Mouse (Mus musculus) hindbrain, embryonic 16.5 days (tissue): ENCODE measurements around the gene C1qtnf7. TPM values are rescaled to one million over a fixed set of nuclear protein-coding genes. Genes with fewer than 3 reads are reported as not detected.
A peak's percentile ranks its signal among the peaks of the same experiment; 100 is the strongest.

Source experiments
- ATAC-seq: fragments of 200-750 bp; cut with Nextera tagmentation; 2 replicates; pipeline ENCODE4 v1.8.0; 2017; ENCODE audit warnings: moderate TSS enrichment, moderate library complexity
- H3K27ac ChIP-seq: fragments of 300-500 bp; sonication (generic); 2 replicates; pipeline ENCODE4 v1.5.1; 2014; ENCODE audit warnings: low read depth, mild to moderate bottlenecking, control low read depth, low read length, moderate library complexity
- H3K27me3 ChIP-seq: fragments of 300-500 bp; sonication (generic); replicated peaks from 2 replicates; pipeline ENCODE4 v1.6.1; 2014; ENCODE audit warnings: low read length; ENCODE audit not compliant: control insufficient read depth, insufficient read depth
- H3K36me3 ChIP-seq: fragments of 300-500 bp; sonication (generic); 2 replicates; pipeline ENCODE4 v1.6.1; 2014; ENCODE audit warnings: mild to moderate bottlenecking, low read length, moderate library complexity, mixed read lengths; ENCODE audit not compliant: control insufficient read depth, insufficient read depth
- H3K4me1 ChIP-seq: fragments of 300-500 bp; sonication (generic); 2 replicates; pipeline ENCODE4 v1.6.1; 2014; ENCODE audit warnings: low read depth, low read length; ENCODE audit not compliant: control insufficient read depth, insufficient read depth
- H3K4me2 ChIP-seq: fragments of 300-500 bp; sonication (generic); 2 replicates; pipeline ENCODE4 v1.6.1; 2014; ENCODE audit warnings: mild to moderate bottlenecking, low read length, control low read depth, moderate library complexity
- H3K4me3 ChIP-seq: fragments of 300-500 bp; sonication (generic); 2 replicates; pipeline ENCODE4 v1.5.1; 2014; ENCODE audit warnings: mild to moderate bottlenecking, low read length, control low read depth, moderate library complexity
- H3K9ac ChIP-seq: fragments of 300-500 bp; sonication (generic); 2 replicates; pipeline ENCODE4 v1.6.1; 2014; ENCODE audit warnings: low read depth, mild to moderate bottlenecking, control low read depth, low read length, moderate library complexity
- H3K9me3 ChIP-seq: fragments of 300-500 bp; sonication (generic); 2 replicates; pipeline ENCODE4 v1.6.1; 2014; ENCODE audit warnings: mild to moderate bottlenecking, low read length, moderate library complexity; ENCODE audit not compliant: control insufficient read depth
- WGBS: fragments of 180-500 bp; shearing (Covaris S2); extraction: QIAGEN DNeasy Blood & Tissue Kit; methylation state at CpG from one replicate; pipeline ENCODE4 v1.1.7; 2014; 5-methylcytosine and 5-hydroxymethylcytosine counted together
- polyA plus RNA-seq: library from polyadenylated mRNA; unstranded; fragments of >200 nt; fragmentation: Nextera tagmentation; extraction: Ambion mirVana; gene quantifications from 2 replicates; pipeline ENCODE4 v1.2.1, GENCODE M21; 2015

Gene C1qtnf7
- polyA plus RNA-seq, 1 experiment from 2014 or later = 1.2 TPM

DNA sequence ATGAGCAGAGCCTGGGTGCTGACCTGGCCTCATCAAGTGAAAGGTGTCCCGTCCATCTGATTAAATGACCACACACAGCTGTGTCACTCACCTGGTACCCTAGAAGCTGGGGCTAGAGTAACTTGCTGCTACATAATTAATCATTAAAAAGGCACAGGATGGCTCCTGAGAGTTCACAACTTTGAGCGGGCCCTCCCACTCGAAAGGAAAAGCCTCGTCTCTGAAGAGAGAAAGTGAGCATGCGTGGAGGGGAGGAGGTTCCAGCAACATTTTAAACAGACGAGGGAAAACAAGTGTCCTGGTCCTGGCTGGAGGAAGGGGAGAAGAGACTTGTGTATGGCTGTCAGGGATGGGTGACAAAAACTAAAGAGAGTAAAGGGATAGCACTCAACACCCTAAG is 148.2 kb downstream of the C1qtnf7 start:
- no peaks in the 10 kb centered on the region for H3K9me3 ChIP-seq
- peak overlapping the region; percentile 59 for H3K4me2 ChIP-seq
- no peaks in the 10 kb centered on the region for H3K36me3 ChIP-seq
- 51% methylated on average over 6 of the region's 6 CpGs for WGBS
- no peak overlapping the region for H3K9ac ChIP-seq
- no peak for ATAC-seq
- H3K4me1 ChIP-seq = peaks cover 15% of the 10 kb centered on the region
- no peak overlapping the region for H3K27ac ChIP-seq
- no peaks in the 10 kb centered on the region for H3K27me3 ChIP-seq
- H3K4me3 ChIP-seq = peak overlapping the region; percentile 4; the same call in 1 of the 2 replicates

DNA sequence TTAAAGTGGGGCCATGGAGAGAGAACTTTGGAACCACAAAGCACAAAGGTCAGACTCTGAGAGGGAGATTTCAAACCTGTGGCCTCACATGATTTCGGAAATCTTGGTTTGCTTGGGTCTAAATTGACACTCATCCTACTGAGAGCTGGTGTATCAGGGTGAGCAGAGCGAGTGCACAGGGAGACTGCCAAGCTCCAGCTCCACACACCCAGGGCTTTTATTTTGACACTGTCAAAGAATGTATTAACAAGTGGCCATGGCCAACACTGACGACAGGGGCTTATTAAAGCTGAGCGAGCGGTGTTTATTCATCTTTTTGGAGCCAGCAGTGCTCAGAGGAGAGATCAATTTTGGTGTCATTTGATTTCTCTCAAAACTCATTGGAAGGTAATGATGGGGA is 149.8 kb downstream of the C1qtnf7 start:
- Histone ChIP-seq H3K36me3 (no peaks in the 10 kb centered on the region), H3K4me2 (peak overlapping the region; percentile 50), H3K9me3 (no peaks in the 10 kb centered on the region), H3K27ac (no peak overlapping the region), H3K9ac (no peak overlapping the region), H3K27me3 (no peaks in the 10 kb centered on the region), H3K4me3 (peak overlapping the region; percentile 23), H3K4me1 (peaks cover 15% of the 10 kb centered on the region)
- ATAC-seq = peak; percentile 43; the same call in 1 of the 2 replicates
- WGBS = 18% methylated on average over 5 of the region's 5 CpGs

Other genes starting within 250 kb of the C1qtnf7 start
- gene Cc2d2a, start 146.8 kb downstream of the C1qtnf7 start, polyA plus RNA-seq = 7.2 and 8.4 TPM in 2 replicates